Mouse (Mus musculus) hindbrain, embryonic 16.5 days (tissue): ENCODE measurements around the gene Prm1. TPM values are rescaled to one million over a fixed set of nuclear protein-coding genes. Genes with fewer than 3 reads are reported as not detected.

Source experiments
- ATAC-seq: fragments of 200-750 bp; cut with Nextera tagmentation; 2 replicates; pipeline ENCODE4 v1.8.0; 2017; ENCODE audit warnings: moderate TSS enrichment, moderate library complexity
- H3K27ac ChIP-seq: fragments of 300-500 bp; sonication (generic); 2 replicates; pipeline ENCODE4 v1.5.1; 2014; ENCODE audit warnings: low read depth, mild to moderate bottlenecking, control low read depth, low read length, moderate library complexity
- H3K27me3 ChIP-seq: fragments of 300-500 bp; sonication (generic); replicated peaks from 2 replicates; pipeline ENCODE4 v1.6.1; 2014; ENCODE audit warnings: low read length; ENCODE audit not compliant: control insufficient read depth, insufficient read depth
- H3K36me3 ChIP-seq: fragments of 300-500 bp; sonication (generic); 2 replicates; pipeline ENCODE4 v1.6.1; 2014; ENCODE audit warnings: mild to moderate bottlenecking, low read length, moderate library complexity, mixed read lengths; ENCODE audit not compliant: control insufficient read depth, insufficient read depth
- H3K4me1 ChIP-seq: fragments of 300-500 bp; sonication (generic); 2 replicates; pipeline ENCODE4 v1.6.1; 2014; ENCODE audit warnings: low read depth, low read length; ENCODE audit not compliant: control insufficient read depth, insufficient read depth
- H3K4me2 ChIP-seq: fragments of 300-500 bp; sonication (generic); 2 replicates; pipeline ENCODE4 v1.6.1; 2014; ENCODE audit warnings: mild to moderate bottlenecking, low read length, control low read depth, moderate library complexity
- H3K4me3 ChIP-seq: fragments of 300-500 bp; sonication (generic); 2 replicates; pipeline ENCODE4 v1.5.1; 2014; ENCODE audit warnings: mild to moderate bottlenecking, low read length, control low read depth, moderate library complexity
- H3K9ac ChIP-seq: fragments of 300-500 bp; sonication (generic); 2 replicates; pipeline ENCODE4 v1.6.1; 2014; ENCODE audit warnings: low read depth, mild to moderate bottlenecking, control low read depth, low read length, moderate library complexity
- H3K9me3 ChIP-seq: fragments of 300-500 bp; sonication (generic); 2 replicates; pipeline ENCODE4 v1.6.1; 2014; ENCODE audit warnings: mild to moderate bottlenecking, low read length, moderate library complexity; ENCODE audit not compliant: control insufficient read depth
- WGBS: fragments of 180-500 bp; shearing (Covaris S2); extraction: QIAGEN DNeasy Blood & Tissue Kit; methylation state at CpG from one replicate; pipeline ENCODE4 v1.1.7; 2014; 5-methylcytosine and 5-hydroxymethylcytosine counted together
- polyA plus RNA-seq: library from polyadenylated mRNA; unstranded; fragments of >200 nt; fragmentation: Nextera tagmentation; extraction: Ambion mirVana; gene quantifications from 2 replicates; pipeline ENCODE4 v1.2.1, GENCODE M21; 2015

Gene Prm1
- polyA plus RNA-seq, 1 experiment from 2014 or later = not detected

- Histone ChIP-seq H3K9me3 (no peaks in the 10 kb centered on the region), H3K4me1 (no peaks in the 10 kb centered on the region), H3K4me3 (no peak overlapping the region), H3K27ac (no peak overlapping the region), H3K36me3 (no peaks in the 10 kb centered on the region), H3K9ac (no peak overlapping the region), H3K27me3 (no peaks in the 10 kb centered on the region), H3K4me2 (no peak overlapping the region)
- 48% methylated on average over 4 of the region's 4 CpGs for WGBS
- no peak for ATAC-seq
Observed at GRCm38 (mm10) chr16:10767158-10767557, 38.5 kb downstream of the Prm1 start.

GRCm38 (mm10) chr16:10764323-10764722 lies 41.3 kb downstream of the Prm1 start:
- Histone ChIP-seq H3K27ac (no peak overlapping the region), H3K27me3 (no peaks in the 10 kb centered on the region), H3K4me1 (no peaks in the 10 kb centered on the region; the same call in 1 of the 2 replicates), H3K9ac (no peak overlapping the region), H3K4me2 (no peak overlapping the region), H3K4me3 (no peak overlapping the region), H3K36me3 (no peaks in the 10 kb centered on the region), H3K9me3 (no peaks in the 10 kb centered on the region)
- no peak for ATAC-seq
- 57% methylated on average over 2 of the region's 2 CpGs for WGBS

- Histone ChIP-seq H3K9me3 (no peaks in the 10 kb centered on the region), H3K36me3 (no peaks in the 10 kb centered on the region), H3K27me3 (no peaks in the 10 kb centered on the region), H3K4me1 (no peaks in the 10 kb centered on the region; the same call in 1 of the 2 replicates), H3K4me3 (no peak overlapping the region), H3K27ac (no peak overlapping the region), H3K4me2 (no peak overlapping the region), H3K9ac (no peak overlapping the region)
- 66% methylated on average over 6 of the region's 6 CpGs for WGBS
- no peak for ATAC-seq
Observed at GRCm38 (mm10) chr16:10763540-10764264, 41.9 kb downstream of the Prm1 start.

- H3K36me3 ChIP-seq = no peaks in the 10 kb centered on the region
- H3K9ac ChIP-seq = no peak overlapping the region
- no peaks in the 10 kb centered on the region for H3K9me3 ChIP-seq
- H3K4me2 ChIP-seq = no peak overlapping the region
- WGBS = 65% methylated on average over 5 of the region's 5 CpGs
- no peak overlapping the region for H3K27ac ChIP-seq
- no peaks in the 10 kb centered on the region; the same call in 1 of the 2 replicates for H3K4me1 ChIP-seq
- H3K4me3 ChIP-seq = no peak overlapping the region
- no peak for ATAC-seq
- H3K27me3 ChIP-seq = no peaks in the 10 kb centered on the region
Observed at GRCm38 (mm10) chr16:10762569-10763180, 43.0 kb downstream of the Prm1 start.

GRCm38 (mm10) chr16:10761182-10761581 lies 44.5 kb downstream of the Prm1 start:
- H3K4me2 ChIP-seq = no peak overlapping the region
- no peaks in the 10 kb centered on the region for H3K27me3 ChIP-seq
- H3K9me3 ChIP-seq = no peaks in the 10 kb centered on the region
- no peak overlapping the region for H3K4me3 ChIP-seq
- H3K36me3 ChIP-seq = no peaks in the 10 kb centered on the region
- WGBS = 73% methylated on average over 8 of the region's 8 CpGs
- ATAC-seq = no peak
- H3K4me1 ChIP-seq = no peaks in the 10 kb centered on the region; the same call in 1 of the 2 replicates
- no peak overlapping the region for H3K27ac ChIP-seq
- H3K9ac ChIP-seq = no peak overlapping the region

- no peak for ATAC-seq
- Histone ChIP-seq H3K9ac (no peak overlapping the region), H3K36me3 (no peaks in the 10 kb centered on the region), H3K27me3 (no peaks in the 10 kb centered on the region), H3K9me3 (no peaks in the 10 kb centered on the region), H3K27ac (no peak overlapping the region), H3K4me2 (no peak overlapping the region), H3K4me1 (no peaks in the 10 kb centered on the region; the same call in 1 of the 2 replicates), H3K4me3 (no peak overlapping the region)
- WGBS = 68% methylated on average over 6 of the region's 6 CpGs
Observed at GRCm38 (mm10) chr16:10756168-10756567, 49.5 kb downstream of the Prm1 start.

- no peaks in the 10 kb centered on the region for H3K9me3 ChIP-seq
- no peak overlapping the region for H3K9ac ChIP-seq
- H3K4me1 ChIP-seq = peaks cover 2% of the 10 kb centered on the region
- no peak; the same call in 1 of the 2 replicates for ATAC-seq
- H3K27ac ChIP-seq = no peak overlapping the region
- 80% methylated on average over 3 of the region's 3 CpGs for WGBS
- H3K36me3 ChIP-seq = no peaks in the 10 kb centered on the region
- no peaks in the 10 kb centered on the region for H3K27me3 ChIP-seq
- H3K4me3 ChIP-seq = no peak overlapping the region
- H3K4me2 ChIP-seq = no peak overlapping the region
Observed at GRCm38 (mm10) chr16:10754521-10755296, 50.9 kb downstream of the Prm1 start.

GRCm38 (mm10) chr16:10749824-10750223 lies 55.8 kb downstream of the Prm1 start:
- ATAC-seq = peak; percentile 70
- H3K27ac ChIP-seq = no peak overlapping the region
- 50% methylated on average over 7 of the region's 7 CpGs for WGBS

GRCm38 (mm10) chr16:10749226-10749625 lies 56.4 kb downstream of the Prm1 start:
- Histone ChIP-seq H3K27me3 (no peaks in the 10 kb centered on the region), H3K4me1 (peaks cover 4% of the 10 kb centered on the region), H3K4me2 (no peak overlapping the region), H3K9me3 (no peaks in the 10 kb centered on the region), H3K36me3 (no peaks in the 10 kb centered on the region), H3K27ac (no peak overlapping the region), H3K9ac (no peak overlapping the region), H3K4me3 (no peak overlapping the region)
- 71% methylated on average over 7 of the region's 7 CpGs for WGBS
- peak; percentile 17; the same call in 1 of the 2 replicates for ATAC-seq

More at GRCm38 (mm10) chr16:10749824-10750223, 55.8 kb downstream of the Prm1 start:
- Histone ChIP-seq H3K36me3 (no peaks in the 10 kb centered on the region), H3K9ac (0 out of 2 replicates have a peak overlapping the region, but pooled peaks have one; percentile 3), H3K4me2 (no peak overlapping the region), H3K27me3 (no peaks in the 10 kb centered on the region), H3K4me1 (peaks cover 4% of the 10 kb centered on the region), H3K4me3 (no peak overlapping the region), H3K9me3 (no peaks in the 10 kb centered on the region)
